Mouse (Mus musculus): Measurements from ENCODE around the gene Foxk1.

DNA sequence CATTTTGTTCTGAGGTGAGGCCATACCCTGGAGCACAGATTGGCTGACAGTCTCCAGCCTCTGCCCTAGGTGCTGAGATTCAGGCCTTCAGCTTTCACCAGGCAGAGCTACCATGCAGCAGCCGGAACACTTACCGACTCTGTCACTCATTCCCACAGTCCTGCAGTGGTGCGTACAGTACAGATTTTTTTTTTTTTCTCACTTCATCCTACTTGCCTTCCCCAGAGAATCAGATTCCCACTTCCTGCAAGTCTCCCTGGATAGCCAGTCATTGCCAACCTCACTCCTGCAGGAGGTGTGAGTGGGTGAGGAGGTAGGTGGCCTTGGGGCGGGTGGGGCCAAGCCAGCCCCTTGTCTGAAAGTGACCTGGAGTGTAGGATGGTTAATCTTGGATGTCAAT is 19.0 kb downstream of the Foxk1 start:
- TF ChIP-seq POLR2A (IDR thresholded peaks at IDR 0.05; ENCODE audit: extremely low read depth, insufficient read depth, low read length) (no peak), CTCF (IDR thresholded peaks at IDR 0.05; ENCODE audit: extremely low read depth, insufficient read depth, low read length) (no peak)

Data from cortical plate, adult 2 months (tissue).